Mouse (Mus musculus): Measurements from ENCODE around the gene Dnajc12.
"Not testable (repeated sequence)": the region's sequence is repeated elsewhere in the genome, so short reads cannot be mapped to it uniquely, and the experiment has no call there.

The Dnajc12 gene

GRCm38 (mm10) chr10:63382372-63383279 is at the start of gene Dnajc12:
Dnajc12 (plus strand) TSS chr10:63382443.
- peak; percentile 62 to 75 for DNase-seq

- no peak for DNase-seq
Measured at GRCm38 (mm10) chr10:63336901-63337300, 45.3 kb upstream of the Dnajc12 start.

- no peak for DNase-seq
Measured at GRCm38 (mm10) chr10:63337326-63337725, 44.9 kb upstream of the Dnajc12 start.

GRCm38 (mm10) chr10:63337951-63338836 is 44.0 kb upstream of the Dnajc12 start:
- peak; percentile 21 to 33 for DNase-seq

- DNase-seq, result peak; percentile 80
Measured at GRCm38 (mm10) chr10:63338914-63339643, 43.2 kb upstream of the Dnajc12 start.

- DNase-seq, result no peak
Measured at GRCm38 (mm10) chr10:63341351-63341750, 40.9 kb upstream of the Dnajc12 start.

GRCm38 (mm10) chr10:63344751-63345150 is 37.5 kb upstream of the Dnajc12 start:
- DNase-seq, result no peak

GRCm38 (mm10) chr10:63348291-63348690 is 34.0 kb upstream of the Dnajc12 start:
- no peak for DNase-seq

- no peak for DNase-seq
Measured at GRCm38 (mm10) chr10:63350666-63351065, 31.6 kb upstream of the Dnajc12 start.

- not testable (repeated sequence) for DNase-seq
Measured at GRCm38 (mm10) chr10:63351099-63351498, 31.1 kb upstream of the Dnajc12 start.

- no peak for DNase-seq
Measured at GRCm38 (mm10) chr10:63352111-63352510, 30.1 kb upstream of the Dnajc12 start.

- no peak for DNase-seq
Measured at GRCm38 (mm10) chr10:63360502-63360901, 21.7 kb upstream of the Dnajc12 start.

GRCm38 (mm10) chr10:63365918-63366455 is 16.3 kb upstream of the Dnajc12 start:
- DNase-seq, result no peak

GRCm38 (mm10) chr10:63367386-63367785 is 14.9 kb upstream of the Dnajc12 start:
- no peak for DNase-seq

GRCm38 (mm10) chr10:63368041-63368440 is 14.2 kb upstream of the Dnajc12 start:
- no peak for DNase-seq

- no peak for DNase-seq
Measured at GRCm38 (mm10) chr10:63376303-63376702, 5.9 kb upstream of the Dnajc12 start.

GRCm38 (mm10) chr10:63377468-63377867 is 4.8 kb upstream of the Dnajc12 start:
- peak in 1 of 2 experiments; percentile 24 for DNase-seq

- no peak for DNase-seq
Measured at GRCm38 (mm10) chr10:63378948-63379680, 3.1 kb upstream of the Dnajc12 start.

- peak; percentile 12 to 27 for DNase-seq
Measured at GRCm38 (mm10) chr10:63381498-63382280, 554 bp upstream of the Dnajc12 start, which contains the start of gene Sirt1. Sirt1 (minus strand) TSS chr10:63381704.

- DNase-seq, result not testable (repeated sequence)
Measured at GRCm38 (mm10) chr10:63385897-63386296, 3.7 kb downstream of the Dnajc12 start.

- peak; percentile 54 to 66 for DNase-seq
Measured at GRCm38 (mm10) chr10:63386444-63386843, 4.2 kb downstream of the Dnajc12 start.

Data from thymus, adult 18-20 months (tissue).